Mouse (Mus musculus): ENCODE results near the gene Mtus2.

GRCm38 (mm10) chr5:148353429-148353828 lies 396.3 kb downstream of the Mtus2 start:
- TF ChIP-seq POLR2A (IDR thresholded peaks at IDR 0.05; ENCODE audit: control insufficient read depth, extremely low read depth, insufficient read depth, low read length, poor library complexity) (no peak), CTCF (IDR thresholded peaks at IDR 0.05; ENCODE audit: borderline replicate concordance, control insufficient read depth, extremely low read depth, insufficient read depth, low read length, poor library complexity) (no peak)
